Mouse (Mus musculus) bone marrow macrophage, adult 2 months (primary cell): ENCODE results near the gene Snn.

Experiments used
- CTCF ChIP-seq: IDR thresholded peaks from 2 replicates; pipeline ENCODE4 v1.5.1; 2012; ENCODE audit warnings: low read depth, mild to moderate bottlenecking, low read length, moderate library complexity
- POLR2A ChIP-seq: IDR thresholded peaks from 2 replicates; pipeline ENCODE4 v1.6.1; 2012; ENCODE audit warnings: mild to moderate bottlenecking, low read depth, low read length, borderline replicate concordance

- TF ChIP-seq CTCF (no peak), POLR2A (no peak)
These were observed 26.3 kb downstream of the Snn start for GRCm38 (mm10) chr16:11086856-11087588.
